In genomic region chrX:153599583-153599982, GRCm38 (mm10) we compare ENCODE assay signal across 11 mouse cellular contexts.
DNase-seq lines count a peak whose midpoint lies in the region; ATAC-seq lines count a peak whose summit lies in the region.
"Had no signal": no experiment of that assay in that cellular context is flagged by ENCODE, and none has a peak within 500 bp of the region (broad histone marks: within the 10 kb centered on the region; RNA-seq: fewer than 3 reads in every experiment).

No protein-coding gene starts in this region.

- no peak for ATAC-seq in cerebellum, adult (ENCODE audit: insufficient number of reproducible peaks, low FRiP score, low TSS enrichment)

- peak; percentile 4 for DNase-seq in cerebellum, postnatal 10 days
- DNase-seq in kidney, postnatal 10 days, result peak; percentile 24
- no peak for DNase-seq in kidney, adult 18-20 months
- DNase-seq in 3T3-L1 (ENCODE audit: low read depth, low spot score) (peak; percentile 1), adipocyte (ENCODE audit: low spot score) (peak; percentile 12)
- no peak for DNase-seq in c-Kit-positive CD71-positive TER-119-positive erythroid progenitor cells, embryonic 14.5 days (ENCODE audit: low spot score)
- DNase-seq in urinary bladder, adult 18-20 months (ENCODE audit: low spot score in 2 of 2), result no peak
- DNase-seq: adrenal gland, postnatal 14 days; cerebellum, adult 11 months; liver, embryonic 13.5 days had no signal

Comparison
In these comparisons a context has a peak if more than half of its experiments do, and no peak if none do; other contexts are left out.
1. DNase-seq: peak in cerebellum, postnatal 10 days (2 of 2), kidney, postnatal 10 days (single experiment), 3T3-L1 (single experiment) and adipocyte (single experiment); none in kidney, adult 18-20 months (single experiment), c-Kit-positive CD71-positive TER-119-positive erythroid progenitor cells, embryonic 14.5 days (single experiment) and urinary bladder, adult 18-20 months (0 of 2).